Mouse (Mus musculus): ENCODE data around the gene Rhbdl1. TPM values are rescaled to one million over a fixed set of nuclear protein-coding genes. Genes with fewer than 3 reads are reported as not detected.

Rhbdl1 gene
- polyA plus RNA-seq, 1 experiment from 2014 or later: 1.4 TPM

DNA sequence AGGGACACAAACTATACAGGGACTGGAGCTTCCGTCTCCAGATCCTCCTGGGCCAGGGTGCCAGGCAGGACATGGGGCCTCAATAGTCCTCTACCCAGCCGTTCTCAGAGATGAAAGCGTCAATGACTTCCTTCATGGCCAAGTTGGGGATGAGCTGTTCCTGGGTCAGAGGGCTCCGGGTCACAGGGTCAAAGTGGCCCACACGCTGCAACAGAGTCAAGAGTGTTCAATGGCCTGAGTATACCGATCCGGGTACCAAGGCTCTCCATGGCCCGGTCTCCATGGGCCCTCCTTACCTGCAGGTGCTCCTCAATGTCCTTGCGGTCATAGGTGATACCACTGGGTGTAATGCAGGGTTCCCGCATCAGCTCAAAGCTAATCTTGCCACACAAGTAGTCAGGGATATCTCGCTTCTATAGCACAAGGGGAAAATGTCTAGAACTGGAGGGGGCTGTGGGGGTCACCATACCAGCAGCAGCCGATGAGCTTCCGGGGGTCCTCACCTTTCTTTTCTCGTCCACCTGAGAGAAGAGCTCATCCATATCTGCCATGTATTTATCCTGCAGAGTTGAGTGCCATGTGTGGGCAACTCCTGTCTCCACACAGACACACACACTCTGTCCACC is 6.2 kb downstream of the Rhbdl1 start:
- H3K4me1 ChIP-seq (replicated peaks; ENCODE audit: control insufficient read depth, insufficient read depth, low read length): peaks cover 9% of the 10 kb centered on the region; the same call in 1 of the 2 replicates
- peaks cover 43% of the 10 kb centered on the region for H3K36me3 ChIP-seq (ENCODE audit: control insufficient read depth, insufficient read depth)
- 81% methylated on average over 14 of the region's 14 CpGs for WGBS
- H3K9me3 ChIP-seq (ENCODE audit: control insufficient read depth): no peaks in the 10 kb centered on the region
- H3K4me3 ChIP-seq (ENCODE audit: low read depth, low read length): no peak overlapping the region
- no peak for ATAC-seq
- peak overlapping the region; percentile 50; the same call in 1 of the 2 replicates for H3K27ac ChIP-seq (ENCODE audit: low read depth, low read length)
- no peak overlapping the region for H3K9ac ChIP-seq (ENCODE audit: low read depth, low read length)
- no peaks in the 10 kb centered on the region for H3K27me3 ChIP-seq (replicated peaks; ENCODE audit: control insufficient read depth, insufficient read depth, low read length)
- peak overlapping the region; percentile 93 for H3K4me2 ChIP-seq (replicated peaks; ENCODE audit: low read depth)
- no peak for TF ChIP-seq CTCF (IDR thresholded peaks at IDR 0.05; ENCODE audit: low read depth)

GRCm38 (mm10) chr17:25830200-25830753 is 6.8 kb downstream of the Rhbdl1 start:
- H3K4me1 ChIP-seq (replicated peaks; ENCODE audit: control insufficient read depth, insufficient read depth, low read length): peaks cover 9% of the 10 kb centered on the region; the same call in 1 of the 2 replicates
- no peak overlapping the region for H3K27ac ChIP-seq (ENCODE audit: low read depth, low read length)
- H3K9me3 ChIP-seq (ENCODE audit: control insufficient read depth): no peaks in the 10 kb centered on the region
- TF ChIP-seq CTCF (IDR thresholded peaks at IDR 0.05; ENCODE audit: low read depth): no peak
- H3K36me3 ChIP-seq (ENCODE audit: control insufficient read depth, insufficient read depth): peaks cover 37% of the 10 kb centered on the region
- ATAC-seq: no peak
- no peak overlapping the region for H3K4me3 ChIP-seq (ENCODE audit: low read depth, low read length)
- H3K9ac ChIP-seq (ENCODE audit: low read depth, low read length): no peak overlapping the region
- WGBS: 71% methylated on average over 4 of the region's 4 CpGs
- H3K27me3 ChIP-seq (replicated peaks; ENCODE audit: control insufficient read depth, insufficient read depth, low read length): no peaks in the 10 kb centered on the region
- peak overlapping the region; percentile 86 for H3K4me2 ChIP-seq (replicated peaks; ENCODE audit: low read depth)

- Histone ChIP-seq H3K9ac (ENCODE audit: low read depth, low read length) (peak overlapping the region; percentile 41), H3K36me3 (ENCODE audit: control insufficient read depth, insufficient read depth) (peaks cover 32% of the 10 kb centered on the region), H3K27me3 (replicated peaks; ENCODE audit: control insufficient read depth, insufficient read depth, low read length) (no peaks in the 10 kb centered on the region), H3K9me3 (ENCODE audit: control insufficient read depth) (no peaks in the 10 kb centered on the region), H3K4me3 (ENCODE audit: low read depth, low read length) (peak overlapping the region; percentile 52), H3K4me2 (replicated peaks; ENCODE audit: low read depth) (peak overlapping the region; percentile 86), H3K27ac (ENCODE audit: low read depth, low read length) (peak overlapping the region; percentile 69), H3K4me1 (replicated peaks; ENCODE audit: control insufficient read depth, insufficient read depth, low read length) (peaks cover 12% of the 10 kb centered on the region)
- WGBS: 21% methylated on average over 8 of the region's 8 CpGs
- no peak for ATAC-seq
- no peak for TF ChIP-seq CTCF (IDR thresholded peaks at IDR 0.05; ENCODE audit: low read depth)
These were observed 7.5 kb downstream of the Rhbdl1 start for GRCm38 (mm10) chr17:25829558-25830017.

DNA sequence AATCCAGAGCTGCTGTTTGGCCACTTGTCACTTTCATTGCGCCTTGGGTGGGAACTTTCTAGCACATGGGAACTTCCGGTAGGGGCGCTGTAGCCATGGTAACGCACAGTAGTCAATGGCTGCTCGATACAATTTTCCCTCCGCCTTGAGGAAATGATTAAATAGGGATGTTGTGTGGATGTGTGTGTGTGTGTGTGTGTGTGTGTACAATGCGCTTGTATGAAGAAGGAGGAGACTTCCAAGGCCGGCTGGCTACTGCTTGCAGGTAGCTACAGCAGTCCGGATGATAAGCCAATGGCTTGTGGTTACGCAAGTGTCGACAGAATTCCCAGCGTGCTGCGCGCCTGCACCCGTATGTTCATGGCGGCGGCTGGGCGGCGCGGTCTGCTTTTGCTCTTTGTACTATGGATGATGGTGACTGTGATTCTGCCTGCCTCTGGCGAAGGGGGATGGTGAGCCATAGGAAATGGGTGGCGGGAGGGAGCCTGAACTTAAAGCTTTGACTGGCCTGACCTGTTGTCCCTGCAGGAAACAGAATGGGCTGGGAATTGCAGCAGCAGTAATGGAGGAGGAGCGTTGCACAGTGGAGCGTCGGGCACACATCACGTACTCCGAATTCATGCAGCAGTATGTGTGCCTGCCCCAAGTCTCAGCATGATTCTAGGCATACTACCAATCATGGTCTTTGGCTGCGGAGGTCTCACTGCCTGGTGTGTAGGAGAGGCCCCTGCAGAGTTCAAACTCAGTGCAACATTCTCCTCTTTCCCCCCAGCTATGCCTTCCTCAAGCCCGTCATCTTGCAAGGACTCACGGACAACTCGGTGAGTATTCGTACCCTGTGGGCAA is 8.2 kb downstream of the Rhbdl1 start, which contains the start of gene Jmjd8:
Jmjd8 (plus strand) TSS at position 156 of the 846 bp plus-strand sequence.
- Histone ChIP-seq H3K4me3 (ENCODE audit: low read depth, low read length) (peak within 1 kb of the TSS; percentile 52), H3K27ac (ENCODE audit: low read depth, low read length) (peak within 1 kb of the TSS; percentile 69), H3K36me3 (ENCODE audit: control insufficient read depth, insufficient read depth) (peaks cover 32% of the 10 kb centered on the region), H3K4me2 (replicated peaks; ENCODE audit: low read depth) (peak within 1 kb of the TSS; percentile 86), H3K4me1 (replicated peaks; ENCODE audit: control insufficient read depth, insufficient read depth, low read length) (peaks cover 18% of the 10 kb centered on the region), H3K9me3 (ENCODE audit: control insufficient read depth) (no peaks in the 10 kb centered on the region), H3K27me3 (replicated peaks; ENCODE audit: control insufficient read depth, insufficient read depth, low read length) (no peaks in the 10 kb centered on the region), H3K9ac (ENCODE audit: low read depth, low read length) (peak within 1 kb of the TSS; percentile 41)
- peak; percentile 70 for TF ChIP-seq CTCF (IDR thresholded peaks at IDR 0.05; ENCODE audit: low read depth)
- WGBS: under 1% methylated on average over 32 of the region's 32 CpGs
- ATAC-seq: peak; percentile 41

GRCm38 (mm10) chr17:25828223-25828594 is 8.9 kb downstream of the Rhbdl1 start:
- TF ChIP-seq CTCF (IDR thresholded peaks at IDR 0.05; ENCODE audit: low read depth): no peak
- WGBS: 82% methylated on average over 8 of the region's 8 CpGs
- Histone ChIP-seq H3K9me3 (ENCODE audit: control insufficient read depth) (no peaks in the 10 kb centered on the region), H3K27me3 (replicated peaks; ENCODE audit: control insufficient read depth, insufficient read depth, low read length) (no peaks in the 10 kb centered on the region), H3K4me2 (replicated peaks; ENCODE audit: low read depth) (peak overlapping the region; percentile 86), H3K27ac (ENCODE audit: low read depth, low read length) (no peak overlapping the region), H3K36me3 (ENCODE audit: control insufficient read depth, insufficient read depth) (peaks cover 32% of the 10 kb centered on the region), H3K9ac (ENCODE audit: low read depth, low read length) (no peak overlapping the region), H3K4me1 (replicated peaks; ENCODE audit: control insufficient read depth, insufficient read depth, low read length) (peaks cover 19% of the 10 kb centered on the region), H3K4me3 (ENCODE audit: low read depth, low read length) (no peak overlapping the region; the same call in 1 of the 2 replicates)
- ATAC-seq: no peak
